Mouse (Mus musculus): ENCODE data around the gene Ccm2l. TPM values are rescaled to one million over a fixed set of nuclear protein-coding genes. Genes with fewer than 3 reads are reported as not detected.

The Ccm2l gene
- total and polyA plus RNA-seq, 3 experiments: not detected

GRCm38 (mm10) chr2:153036690-153037089 lies 29.1 kb upstream of the Ccm2l start:
- no peak for DNase-seq (ENCODE audit: low read depth, low spot score)
- no peaks in the 10 kb centered on the region for H3K4me1 ChIP-seq (ENCODE audit: control insufficient read depth in 1 of 2, insufficient read depth in 2 of 2, low read length in 2 of 2)
- H3K4me3 ChIP-seq (ENCODE audit: control insufficient read depth in 1 of 2, insufficient read depth in 1 of 2, low read depth in 2 of 2, low read length in 2 of 2): no peak overlapping the region
- H3K79me2 ChIP-seq (ENCODE audit: control insufficient read depth, insufficient read depth, low read length, poor library complexity): no peaks in the 10 kb centered on the region
- TF ChIP-seq TAL1 (IDR thresholded peaks at IDR 0.05; ENCODE audit: low read length): no peak
- no peak for TF ChIP-seq HCFC1 (IDR thresholded peaks at IDR 0.05; ENCODE audit: low read depth, low read length)
- TF ChIP-seq USF1 (IDR thresholded peaks at IDR 0.05; ENCODE audit: low read depth, low read length): no peak
- no peak for TF ChIP-seq NELFE (IDR thresholded peaks at IDR 0.05; ENCODE audit: low read depth, low read length)
- no peak for TF ChIP-seq ELF1 (IDR thresholded peaks at IDR 0.05; ENCODE audit: low read depth, low read length)
- no peak for TF ChIP-seq ZNF384 (IDR thresholded peaks at IDR 0.05; ENCODE audit: low read depth, low read length)
- TF ChIP-seq SIN3A (IDR thresholded peaks at IDR 0.05; ENCODE audit: low read length): no peak
- no peak for TF ChIP-seq CHD1 (IDR thresholded peaks at IDR 0.05; ENCODE audit: low read depth, low read length)
- TF ChIP-seq GABPA (IDR thresholded peaks at IDR 0.05; ENCODE audit: low read depth, low read length): no peak
- peaks cover 0 to 3% of the 10 kb centered on the region in 2 experiments; a peak in 2 of 4 replicates for H3K27me3 ChIP-seq (ENCODE audit: control insufficient read depth in 1 of 2, insufficient read depth in 2 of 2, low read length in 2 of 2)
- no peaks in the 10 kb centered on the region for H3K36me3 ChIP-seq (ENCODE audit: control insufficient read depth in 1 of 2, insufficient read depth in 2 of 2, low read length in 2 of 2)
- no peaks in the 10 kb centered on the region for H3K9me3 ChIP-seq (replicated peaks; ENCODE audit: insufficient read depth, low read length)
- H3K27ac ChIP-seq (ENCODE audit: control insufficient read depth, low read depth, low read length): no peak overlapping the region
- no peak overlapping the region for H3K9ac ChIP-seq (ENCODE audit: control insufficient read depth, low read depth, low read length, poor library complexity, severe bottlenecking)

GRCm38 (mm10) chr2:153043886-153044285 lies 21.9 kb upstream of the Ccm2l start:
- Histone ChIP-seq H3K4me3 (ENCODE audit: control insufficient read depth in 1 of 2, insufficient read depth in 1 of 2, low read depth in 2 of 2, low read length in 2 of 2) (no peak overlapping the region), H3K36me3 (ENCODE audit: control insufficient read depth in 1 of 2, insufficient read depth in 2 of 2, low read length in 2 of 2) (no peaks in the 10 kb centered on the region), H3K27me3 (ENCODE audit: control insufficient read depth in 1 of 2, insufficient read depth in 2 of 2, low read length in 2 of 2) (peaks cover 6 to 10% of the 10 kb centered on the region in 2 experiments), H3K79me2 (ENCODE audit: control insufficient read depth, insufficient read depth, low read length, poor library complexity) (no peaks in the 10 kb centered on the region), H3K4me1 (ENCODE audit: control insufficient read depth in 1 of 2, insufficient read depth in 2 of 2, low read length in 2 of 2) (no peaks in the 10 kb centered on the region), H3K27ac (ENCODE audit: control insufficient read depth, low read depth, low read length) (no peak overlapping the region), H3K9ac (ENCODE audit: control insufficient read depth, low read depth, low read length, poor library complexity, severe bottlenecking) (no peak overlapping the region), H3K9me3 (replicated peaks; ENCODE audit: insufficient read depth, low read length) (no peaks in the 10 kb centered on the region)
- no peak for TF ChIP-seq RCOR1 (IDR thresholded peaks at IDR 0.05; ENCODE audit: low read depth, low read length)
- no peak for TF ChIP-seq CTCF (IDR thresholded peaks at IDR 0.05 in 2 of 3, conservative IDR thresholded peaks at IDR 0.05 in 1 of 3; ENCODE audit: control insufficient read depth in 1 of 3, insufficient read depth in 1 of 3, low read depth in 2 of 3, low read length in 3 of 3, poor library complexity in 1 of 3, severe bottlenecking in 1 of 3)
- no peak for TF ChIP-seq GABPA (IDR thresholded peaks at IDR 0.05; ENCODE audit: low read depth, low read length)
- no peak for TF ChIP-seq ELF1 (IDR thresholded peaks at IDR 0.05; ENCODE audit: low read depth, low read length)
- no peak for TF ChIP-seq TBP (IDR thresholded peaks at IDR 0.05; ENCODE audit: low read depth, low read length)
- TF ChIP-seq MXI1 (IDR thresholded peaks at IDR 0.05; ENCODE audit: low read depth, low read length): no peak
- no peak for TF ChIP-seq ZC3H11A (IDR thresholded peaks at IDR 0.05; ENCODE audit: low read depth, low read length)
- DNase-seq (ENCODE audit: low read depth, low spot score): no peak

- DNase-seq (ENCODE audit: low read depth, low spot score): no peak
- H3K79me2 ChIP-seq (ENCODE audit: control insufficient read depth, insufficient read depth, low read length, poor library complexity): no peaks in the 10 kb centered on the region
- H3K4me1 ChIP-seq (ENCODE audit: control insufficient read depth in 1 of 2, insufficient read depth in 2 of 2, low read length in 2 of 2): no peaks in the 10 kb centered on the region
- H3K4me3 ChIP-seq (ENCODE audit: control insufficient read depth in 1 of 2, insufficient read depth in 1 of 2, low read depth in 2 of 2, low read length in 2 of 2): no peak overlapping the region
- H3K9me3 ChIP-seq (replicated peaks; ENCODE audit: insufficient read depth, low read length): no peaks in the 10 kb centered on the region
- H3K36me3 ChIP-seq (ENCODE audit: control insufficient read depth in 1 of 2, insufficient read depth in 2 of 2, low read length in 2 of 2): no peaks in the 10 kb centered on the region
- TF ChIP-seq MYB (IDR thresholded peaks at IDR 0.05; ENCODE audit: low read depth, low read length) (no peak), CTCF (IDR thresholded peaks at IDR 0.05 in 2 of 3, conservative IDR thresholded peaks at IDR 0.05 in 1 of 3; ENCODE audit: control insufficient read depth in 1 of 3, insufficient read depth in 1 of 3, low read depth in 2 of 3, low read length in 3 of 3, poor library complexity in 1 of 3, severe bottlenecking in 1 of 3) (no peak), EP300 (IDR thresholded peaks at IDR 0.05; ENCODE audit: low read depth in 1 of 2, low read length in 2 of 2) (no peak), POLR2A (IDR thresholded peaks at IDR 0.05; ENCODE audit: control insufficient read depth in 1 of 2, insufficient read depth in 1 of 2, low read depth in 1 of 2, low read length in 2 of 2, poor library complexity in 1 of 2) (no peak), RCOR1 (IDR thresholded peaks at IDR 0.05; ENCODE audit: low read depth, low read length) (no peak), ZMIZ1 (IDR thresholded peaks at IDR 0.05; ENCODE audit: low read depth, low read length) (no peak), MXI1 (IDR thresholded peaks at IDR 0.05; ENCODE audit: low read depth, low read length) (no peak), JUND (IDR thresholded peaks at IDR 0.05; ENCODE audit: low read depth, low read length) (no peak), MEF2A (IDR thresholded peaks at IDR 0.05; ENCODE audit: extremely low read depth, insufficient replicate concordance, low read depth, low read length, poor library complexity, severe bottlenecking) (no peak), UBTF (IDR thresholded peaks at IDR 0.05; ENCODE audit: borderline replicate concordance, insufficient read depth, low read depth, low read length) (no peak), MAFK (IDR thresholded peaks at IDR 0.05; ENCODE audit: borderline replicate concordance, low read depth, low read length) (no peak), USF1 (IDR thresholded peaks at IDR 0.05; ENCODE audit: low read depth, low read length) (no peak), RAD21 (IDR thresholded peaks at IDR 0.05; ENCODE audit: low read depth, low read length) (no peak), USF2 (IDR thresholded peaks at IDR 0.05; ENCODE audit: borderline replicate concordance in 1 of 2, insufficient read depth in 1 of 2, low read depth in 1 of 2, low read length in 2 of 2) (no peak)
- H3K27me3 ChIP-seq (ENCODE audit: control insufficient read depth in 1 of 2, insufficient read depth in 2 of 2, low read length in 2 of 2): peaks cover 6 to 10% of the 10 kb centered on the region in 2 experiments
- no peak overlapping the region for H3K27ac ChIP-seq (ENCODE audit: control insufficient read depth, low read depth, low read length)
- no peak overlapping the region for H3K9ac ChIP-seq (ENCODE audit: control insufficient read depth, low read depth, low read length, poor library complexity, severe bottlenecking)
These were observed 19.9 kb upstream of the Ccm2l start for GRCm38 (mm10) chr2:153045884-153046299.
